In the genomic region with DNA sequence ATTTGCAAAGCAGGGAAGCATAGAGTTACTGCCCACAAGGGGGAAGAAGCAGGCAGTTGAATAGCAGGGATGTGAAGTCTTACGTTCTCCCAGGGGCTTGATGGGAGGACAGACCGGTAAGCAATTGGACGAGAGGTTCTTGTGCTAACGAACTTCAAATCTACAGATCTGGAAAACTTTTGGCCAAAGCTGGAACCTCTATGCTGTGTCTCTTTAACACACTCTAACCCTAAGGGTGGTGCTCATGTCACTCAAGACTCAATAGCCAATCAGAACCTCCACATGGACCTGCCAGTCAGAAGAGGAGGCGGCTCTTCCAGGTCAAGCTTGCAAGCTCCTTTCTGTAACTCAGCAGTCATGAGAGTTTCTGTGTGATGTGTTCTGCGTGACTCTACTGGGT, we compare ENCODE assay signal across 10 mouse cellular contexts. TPM values are rescaled to one million over a fixed set of nuclear protein-coding genes. Genes with fewer than 3 reads are reported as not detected.
DNase-seq lines count a peak whose midpoint lies in the region; ATAC-seq and TF ChIP-seq lines count a peak whose summit lies in the region.
"Not testable (repeated sequence)": the region's sequence is repeated elsewhere in the genome, so short reads cannot be mapped to it uniquely, and the experiment has no call there.
"Had no signal": no experiment of that assay in that cellular context is flagged by ENCODE, and none has a peak within 500 bp of the region (broad histone marks: within the 10 kb centered on the region; RNA-seq: fewer than 3 reads in every experiment).

A gene (plus strand): TSS at position 301 of the 400 bp plus-strand sequence.

- WGBS in embryonic facial prominence, embryonic 15.5 days = no CpG with 5 or more reads among the region's 6 CpGs
- WGBS in kidney, postnatal 0 days = no CpG with 5 or more reads among the region's 6 CpGs
- no CpG with 5 or more reads among the region's 6 CpGs for WGBS in lung, embryonic 15.5 days
- WGBS in stomach, embryonic 16.5 days = no CpG with 5 or more reads among the region's 6 CpGs

- not testable (repeated sequence) for H3K4me1 ChIP-seq in embryonic facial prominence, embryonic 15.5 days; kidney, postnatal 0 days (replicated peaks; ENCODE audit: insufficient read depth, low read length); lung, embryonic 15.5 days; stomach, embryonic 16.5 days (ENCODE audit: control insufficient read depth, insufficient read depth, low read length)

- ATAC-seq in embryonic facial prominence, embryonic 15.5 days (ENCODE audit: insufficient number of reproducible peaks, low FRiP score, low TSS enrichment, low read depth); kidney, postnatal 0 days (replicated peaks; ENCODE audit: low FRiP score, low read depth); lung, embryonic 15.5 days (ENCODE audit: borderline replicate concordance, extremely low read depth, low FRiP score, low TSS enrichment); stomach, embryonic 16.5 days (ENCODE audit: insufficient read depth, low FRiP score): not testable (repeated sequence)

- H3K9ac ChIP-seq in embryonic facial prominence, embryonic 15.5 days; kidney, postnatal 0 days (ENCODE audit: low read depth, low read length); lung, embryonic 15.5 days; stomach, embryonic 16.5 days (ENCODE audit: low read length): not testable (repeated sequence)

- H3K27me3 ChIP-seq in embryonic facial prominence, embryonic 15.5 days; kidney, postnatal 0 days (ENCODE audit: insufficient read depth, low read length); lung, embryonic 15.5 days; stomach, embryonic 16.5 days (ENCODE audit: control insufficient read depth, insufficient read depth, low read length): not testable (repeated sequence)

- H3K4me2 ChIP-seq in embryonic facial prominence, embryonic 15.5 days (replicated peaks); kidney, postnatal 0 days (ENCODE audit: low read length); lung, embryonic 15.5 days; stomach, embryonic 16.5 days (ENCODE audit: low read depth, low read length): not testable (repeated sequence)

- H3K4me3 ChIP-seq in embryonic facial prominence, embryonic 15.5 days (replicated peaks); kidney, postnatal 0 days (replicated peaks; ENCODE audit: low read depth, low read length); lung, embryonic 15.5 days; stomach, embryonic 16.5 days (replicated peaks; ENCODE audit: low read length): not testable (repeated sequence)

- H3K36me3 ChIP-seq in embryonic facial prominence, embryonic 15.5 days; kidney, postnatal 0 days (ENCODE audit: insufficient read depth, low read length); lung, embryonic 15.5 days; stomach, embryonic 16.5 days (ENCODE audit: control insufficient read depth, insufficient read depth, low read length): not testable (repeated sequence)

- not testable (repeated sequence) for H3K9me3 ChIP-seq in embryonic facial prominence, embryonic 15.5 days (replicated peaks); kidney, postnatal 0 days (replicated peaks; ENCODE audit: low read length); lung, embryonic 15.5 days; stomach, embryonic 16.5 days (replicated peaks; ENCODE audit: control insufficient read depth, low read length)

- not testable (repeated sequence) for H3K27ac ChIP-seq in embryonic facial prominence, embryonic 15.5 days (replicated peaks); kidney, postnatal 0 days; lung, embryonic 15.5 days; stomach, embryonic 16.5 days (ENCODE audit: low read length)

- not testable (repeated sequence) for TF ChIP-seq CTCF in kidney, postnatal 0 days (IDR thresholded peaks at IDR 0.05; ENCODE audit: low read depth)

- DNase-seq in adrenal gland, adult 8-10 months; heart, adult 8-10 months (ENCODE audit: low spot score); heart, postnatal 36 days; kidney, postnatal 0 days (ENCODE audit: low spot score); left cerebral cortex, postnatal 14 days (ENCODE audit: low spot score in 2 of 2): not testable (repeated sequence)

- intact Hi-C loops in heart, postnatal 36 days (cut with DNase I); left cerebral cortex, postnatal 14 days (cut with DNase I): not testable (repeated sequence)

RNA-seq across cellular contexts. Expression of the gene that starts here (rescaled TPM):
- 10 to 100 TPM; 17.1 to 30.4 (median 20.0) TPM for total RNA-seq in adrenal gland, adult 8-10 months (2022)
- polyA plus RNA-seq in embryonic facial prominence, embryonic 15.5 days (2015; fragmentation: Nextera tagmentation; extraction: Ambion mirVana) = 11.3 and 11.4 TPM in 2 replicates
- total RNA-seq in heart, adult 8-10 months (2022) = 10 to 100 TPM; 24.3 to 31.4 (median 29.5) TPM
- total RNA-seq in heart, postnatal 36 days (2021) = 10 to 100 TPM; 23.4 to 26.0 TPM
- 12.6 and 16.0 TPM in 2 replicates for polyA plus RNA-seq in kidney, postnatal 0 days (2015; fragmentation: Nextera tagmentation; extraction: Ambion mirVana)
- 10 to 100 TPM; 18.5 to 22.0 TPM for total RNA-seq in left cerebral cortex, postnatal 14 days (2021)
- 13.6 and 15.1 TPM in 2 replicates for polyA plus RNA-seq in lung, embryonic 15.5 days (2015; fragmentation: Nextera tagmentation; extraction: Ambion mirVana)
- polyA plus RNA-seq in stomach, embryonic 16.5 days (2015; fragmentation: Nextera tagmentation; extraction: Ambion mirVana) = 14.9 and 17.2 TPM in 2 replicates
- polyA plus RNA-seq: adrenal gland, adult 2 months; erythroblast, embryonic 14.5 days had no signal
